Mouse (Mus musculus) midbrain, embryonic 16.5 days (tissue): Measurements from ENCODE around the gene Olfr996. TPM values are rescaled to one million over a fixed set of nuclear protein-coding genes. Genes with fewer than 3 reads are reported as not detected.
"Not testable (repeated sequence)": the region's sequence is repeated elsewhere in the genome, so short reads cannot be mapped to it uniquely, and the experiment has no call there.

Source experiments
- ATAC-seq: fragments of 200-750 bp; cut with Nextera tagmentation; 2 replicates; pipeline ENCODE4 v1.8.0; 2017; ENCODE audit warnings: moderate TSS enrichment
- H3K27ac ChIP-seq: fragments of 300-500 bp; sonication (generic); 2 replicates; pipeline ENCODE4 v1.5.1; 2014; ENCODE audit warnings: mild to moderate bottlenecking, low read length, mixed read lengths
- H3K27me3 ChIP-seq: fragments of 300-500 bp; sonication (generic); 2 replicates; pipeline ENCODE4 v1.6.1; 2014; ENCODE audit warnings: low read depth, low read length, mixed read lengths; ENCODE audit not compliant: control insufficient read depth, insufficient read depth
- H3K36me3 ChIP-seq: fragments of 300-500 bp; sonication (generic); 2 replicates; pipeline ENCODE4 v1.6.1; 2014; ENCODE audit warnings: mild to moderate bottlenecking, low read length, moderate library complexity, mixed read lengths; ENCODE audit not compliant: control insufficient read depth, insufficient read depth
- H3K4me1 ChIP-seq: fragments of 300-500 bp; sonication (generic); 2 replicates; pipeline ENCODE4 v1.6.1; 2014; ENCODE audit warnings: mild to moderate bottlenecking, low read length, mixed read lengths; ENCODE audit not compliant: control insufficient read depth, insufficient read depth
- H3K4me2 ChIP-seq: fragments of 300-500 bp; sonication (generic); 2 replicates; pipeline ENCODE4 v1.6.1; 2014; ENCODE audit warnings: mild to moderate bottlenecking, low read length, mixed read lengths
- H3K4me3 ChIP-seq: fragments of 300-500 bp; sonication (generic); 2 replicates; pipeline ENCODE4 v1.5.1; 2014; ENCODE audit warnings: low read depth, mild to moderate bottlenecking, low read length, moderate library complexity, mixed read lengths
- H3K9ac ChIP-seq: fragments of 300-500 bp; sonication (generic); 2 replicates; pipeline ENCODE4 v1.6.1; 2014; ENCODE audit warnings: low read depth, low read length, mixed read lengths
- H3K9me3 ChIP-seq: fragments of 300-500 bp; sonication (generic); replicated peaks from 2 replicates; pipeline ENCODE4 v1.6.1; 2014; ENCODE audit warnings: mild to moderate bottlenecking, low read length, mixed read lengths; ENCODE audit not compliant: control insufficient read depth, poor library complexity, severe bottlenecking
- WGBS: fragments of 180-500 bp; shearing (Covaris S2); extraction: QIAGEN DNeasy Blood & Tissue Kit; methylation state at CpG from one replicate; pipeline ENCODE4 v1.1.7; 2014; 5-methylcytosine and 5-hydroxymethylcytosine counted together
- polyA plus RNA-seq: library from polyadenylated mRNA; unstranded; fragments of >200 nt; fragmentation: Nextera tagmentation; extraction: Ambion mirVana; gene quantifications from 2 replicates; pipeline ENCODE4 v1.2.1, GENCODE M21; 2015

Olfr996 gene
- not detected in 2 replicates for polyA plus RNA-seq

DNA sequence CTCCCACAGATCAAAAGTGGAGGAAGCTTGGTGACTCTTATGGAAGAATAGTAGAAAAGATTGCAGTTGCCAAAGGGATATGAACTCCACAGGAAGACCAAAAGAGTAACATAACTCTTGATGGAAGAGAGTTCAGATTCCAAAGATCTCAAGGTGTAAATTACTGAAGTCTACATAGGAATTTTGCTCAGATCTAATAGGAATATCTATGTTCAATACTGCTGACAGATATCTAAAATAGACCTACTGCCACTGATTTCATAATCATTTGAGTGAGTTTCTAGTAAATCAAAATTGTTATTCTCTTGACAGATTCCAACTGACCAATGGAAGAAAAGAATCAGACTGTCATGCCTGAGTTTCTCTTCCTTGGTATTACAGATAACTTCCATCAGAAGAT is at the start of gene Olfr996:
Gene Olfr996 (plus strand): TSS at position 301 of the 400 bp plus-strand sequence.
- H3K9me3 ChIP-seq, result no peaks in the 10 kb centered on the region
- no peaks in the 10 kb centered on the region for H3K27me3 ChIP-seq
- no peak for ATAC-seq
- H3K4me2 ChIP-seq, result no peak within 1 kb of the TSS
- no peaks in the 10 kb centered on the region for H3K36me3 ChIP-seq
- H3K9ac ChIP-seq, result no peak within 1 kb of the TSS
- H3K4me3 ChIP-seq, result no peak within 1 kb of the TSS
- no peaks in the 10 kb centered on the region for H3K4me1 ChIP-seq
- no peak within 1 kb of the TSS for H3K27ac ChIP-seq

DNA sequence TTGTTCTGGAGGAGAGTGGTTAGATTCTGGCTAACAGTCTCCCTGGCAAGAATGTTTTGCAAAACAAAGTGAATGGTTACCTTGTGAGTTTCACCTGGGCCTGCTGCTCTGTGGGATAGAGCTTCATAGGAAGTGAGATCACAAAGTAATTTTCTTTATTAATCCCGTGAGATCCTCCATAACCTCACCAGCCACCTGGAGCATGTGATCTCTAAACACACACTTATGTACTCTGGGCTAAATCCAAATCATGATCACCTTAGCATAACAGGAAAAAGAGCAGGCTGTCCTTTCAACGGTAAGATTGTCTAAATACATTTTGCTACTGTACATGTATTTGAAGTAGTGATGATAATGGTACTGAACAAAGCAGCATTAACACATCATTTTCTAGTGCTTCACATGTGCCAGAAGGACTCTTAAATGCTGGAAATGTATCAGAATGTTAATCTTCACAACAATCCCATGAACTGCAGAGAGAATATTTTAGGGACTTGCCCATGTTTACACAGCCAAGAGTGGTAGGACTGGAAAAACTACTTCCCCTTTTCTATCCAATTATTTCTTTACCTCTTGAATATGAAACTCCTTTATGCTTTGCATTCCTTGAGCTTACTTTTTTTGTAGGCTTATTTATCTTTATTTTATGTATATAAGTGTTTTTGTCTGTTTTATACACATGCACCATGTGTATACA is 46.8 kb upstream of the Olfr996 start:
- no peaks in the 10 kb centered on the region for H3K4me1 ChIP-seq
- H3K36me3 ChIP-seq, result no peaks in the 10 kb centered on the region
- H3K4me3 ChIP-seq, result no peak overlapping the region
- ATAC-seq, result no peak
- no peaks in the 10 kb centered on the region for H3K27me3 ChIP-seq
- H3K27ac ChIP-seq, result no peak overlapping the region
- no peak overlapping the region for H3K4me2 ChIP-seq
- no peak overlapping the region for H3K9ac ChIP-seq
- WGBS, result 90% methylated on average over 2 of the region's 2 CpGs
- H3K9me3 ChIP-seq, result no peaks in the 10 kb centered on the region

DNA sequence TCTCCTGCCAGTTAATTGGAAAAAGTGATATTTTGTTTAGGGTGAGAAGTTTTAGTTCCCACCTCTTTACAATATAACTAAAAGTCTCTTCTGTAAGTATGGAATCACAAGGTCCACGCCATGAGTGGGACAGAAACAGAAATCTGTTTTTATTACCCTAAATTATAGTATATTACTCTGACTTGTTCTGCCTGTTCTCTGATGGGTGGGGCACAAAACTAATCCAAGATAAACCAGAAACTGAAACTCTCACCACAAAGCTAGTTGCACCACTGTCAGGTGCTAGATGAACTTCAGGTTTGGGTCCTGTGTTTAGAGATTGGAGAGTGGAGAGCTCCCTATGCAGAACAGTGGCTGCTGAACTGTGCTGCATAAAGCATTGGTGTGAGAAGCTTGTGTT is 45.1 kb upstream of the Olfr996 start:
- Histone ChIP-seq H3K9me3 (no peaks in the 10 kb centered on the region), H3K9ac (no peak overlapping the region), H3K27me3 (no peaks in the 10 kb centered on the region), H3K4me2 (no peak overlapping the region), H3K4me3 (no peak overlapping the region), H3K4me1 (no peaks in the 10 kb centered on the region), H3K36me3 (no peaks in the 10 kb centered on the region), H3K27ac (no peak overlapping the region)
- 95% methylated on average over 1 of the region's 1 CpGs for WGBS
- no peak for ATAC-seq

DNA sequence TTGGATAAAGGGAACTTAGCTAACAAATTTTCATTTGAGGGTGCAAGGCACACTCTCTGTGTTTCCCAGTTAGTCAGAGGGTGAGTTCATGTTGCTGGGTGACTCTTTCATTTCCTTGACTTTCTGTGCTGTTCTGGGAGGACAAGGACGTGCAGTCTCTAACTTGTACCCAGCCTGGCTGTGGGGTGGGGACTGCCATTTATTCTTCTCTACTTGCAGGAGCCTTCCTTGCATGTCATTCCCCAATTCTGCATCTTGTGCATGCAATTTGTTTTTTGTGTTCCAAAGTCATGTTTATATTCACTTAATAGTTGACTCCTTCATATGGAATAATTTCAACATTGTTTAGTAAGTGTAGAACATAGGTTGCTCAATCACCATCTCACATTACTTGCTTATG is 24.2 kb upstream of the Olfr996 start:
- H3K36me3 ChIP-seq, result no peaks in the 10 kb centered on the region
- no peak overlapping the region for H3K4me2 ChIP-seq
- ATAC-seq, result no peak
- H3K9ac ChIP-seq, result no peak overlapping the region
- no peaks in the 10 kb centered on the region for H3K4me1 ChIP-seq
- H3K27me3 ChIP-seq, result no peaks in the 10 kb centered on the region
- no peak overlapping the region for H3K4me3 ChIP-seq
- no peaks in the 10 kb centered on the region for H3K9me3 ChIP-seq
- no peak overlapping the region for H3K27ac ChIP-seq
- 70% methylated on average over 1 of the region's 1 CpGs for WGBS

DNA sequence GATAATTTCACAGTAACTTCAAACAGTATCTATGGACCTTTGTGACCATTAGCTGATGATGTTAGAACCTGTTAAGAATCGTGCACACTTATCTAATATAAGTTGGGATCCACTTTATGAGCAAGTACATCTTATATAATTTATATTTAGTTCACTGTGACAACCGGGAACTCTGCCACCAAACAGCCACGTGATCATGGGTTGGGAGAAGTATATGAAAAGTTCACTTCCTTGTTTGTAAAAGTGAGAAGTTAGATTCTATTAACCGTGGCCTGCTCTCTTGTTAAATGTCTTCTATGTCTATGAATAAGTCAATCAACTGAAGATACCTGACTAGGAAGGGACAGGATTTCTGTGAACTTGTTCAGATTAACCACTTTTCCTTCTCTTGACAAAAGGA is 18.8 kb upstream of the Olfr996 start:
- no peak overlapping the region for H3K9ac ChIP-seq
- no peaks in the 10 kb centered on the region for H3K27me3 ChIP-seq
- no peaks in the 10 kb centered on the region for H3K4me1 ChIP-seq
- no peak overlapping the region for H3K4me3 ChIP-seq
- no peak for ATAC-seq
- no peaks in the 10 kb centered on the region for H3K9me3 ChIP-seq
- no peak overlapping the region for H3K27ac ChIP-seq
- H3K36me3 ChIP-seq, result no peaks in the 10 kb centered on the region
- WGBS, result 73% methylated on average over 4 of the region's 4 CpGs
- no peak overlapping the region for H3K4me2 ChIP-seq

DNA sequence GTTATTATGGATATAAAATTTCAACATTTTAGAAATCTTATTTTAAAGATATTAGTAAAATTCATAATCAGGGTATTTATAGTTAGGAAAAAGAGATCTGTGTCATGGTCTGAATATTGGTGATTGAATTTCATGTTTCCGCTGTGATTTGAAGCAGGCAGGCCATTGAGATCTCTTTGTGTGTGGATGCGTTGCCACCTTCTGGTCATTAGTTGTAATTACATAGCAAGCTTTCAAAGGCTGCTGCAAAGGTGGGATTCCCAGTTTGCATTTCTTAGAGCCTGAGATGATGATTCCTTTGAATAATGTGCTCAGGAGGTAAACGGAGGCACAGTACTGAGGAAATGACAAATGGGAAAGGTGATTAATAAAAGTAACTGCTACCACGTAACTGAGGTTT is 17.8 kb upstream of the Olfr996 start:
- WGBS, result 23% methylated on average over 4 of the region's 4 CpGs
- Histone ChIP-seq H3K9me3 (no peaks in the 10 kb centered on the region), H3K9ac (no peak overlapping the region)

DNA sequence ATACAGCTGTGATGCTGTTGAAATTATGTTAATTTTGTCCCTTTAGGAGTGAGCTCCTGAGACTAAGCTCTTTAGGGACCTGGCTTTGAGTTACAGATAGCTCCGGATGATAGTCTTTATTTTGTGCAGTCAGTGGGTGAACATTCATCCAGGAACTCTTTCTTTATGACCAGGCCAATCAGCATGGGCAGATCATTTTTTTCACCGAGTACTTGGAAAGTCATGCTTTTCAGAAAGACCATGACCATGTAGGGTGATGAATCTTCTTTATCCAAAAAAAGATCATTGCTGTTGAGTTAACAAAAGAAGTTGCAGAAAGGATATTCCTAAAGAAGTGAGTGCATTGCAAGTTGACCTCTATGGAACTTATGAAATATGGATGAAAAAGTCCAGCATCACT is 9.6 kb downstream of the Olfr996 start, which contains the start of gene Olfr998:
Gene Olfr998 (plus strand): TSS at position 301 of the 400 bp plus-strand sequence.
- ATAC-seq, H3K27me3 ChIP-seq, H3K4me3 ChIP-seq, H3K9ac ChIP-seq, H3K27ac ChIP-seq, H3K4me1 ChIP-seq, H3K4me2 ChIP-seq, H3K36me3 ChIP-seq, H3K9me3 ChIP-seq: not testable (repeated sequence)
- WGBS, result 65% methylated on average over 2 of the region's 2 CpGs

More for the DNA sequence above, 17.8 kb upstream of the Olfr996 start:
- Histone ChIP-seq H3K4me1 (no peaks in the 10 kb centered on the region), H3K4me3 (no peak overlapping the region), H3K27me3 (no peaks in the 10 kb centered on the region), H3K27ac (no peak overlapping the region), H3K36me3 (no peaks in the 10 kb centered on the region), H3K4me2 (no peak overlapping the region)
- peak; percentile 82 for ATAC-seq

DNA sequence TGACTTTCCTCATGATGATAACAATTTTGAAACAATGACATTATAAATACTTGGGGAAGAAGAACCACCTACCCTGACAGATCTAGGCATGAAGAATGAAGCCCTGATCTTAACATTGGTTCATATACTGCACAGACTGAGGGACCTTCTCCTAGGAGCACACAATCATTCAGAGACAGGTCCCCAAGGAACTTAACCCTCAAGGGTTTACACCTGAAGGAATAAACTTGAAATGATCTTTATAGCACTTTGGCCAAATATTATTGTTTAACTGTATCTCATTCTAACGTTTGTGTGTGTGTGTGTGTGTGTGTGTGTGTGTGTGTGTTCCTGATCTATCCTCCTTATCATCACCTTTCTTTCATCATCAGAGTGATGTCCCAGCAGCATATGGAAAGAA is 32.8 kb downstream of the Olfr996 start, which contains the start of gene Olfr1000:
Gene Olfr1000 (minus strand): TSS at position 101 of the 400 bp plus-strand sequence.
- ATAC-seq, result no peak
- no peak within 1 kb of the TSS for H3K27ac ChIP-seq
- H3K4me2 ChIP-seq, result no peak within 1 kb of the TSS
- no peak within 1 kb of the TSS for H3K4me3 ChIP-seq
- WGBS, result 84% methylated on average over 1 of the region's 1 CpGs
- H3K9me3 ChIP-seq, result no peaks in the 10 kb centered on the region
- H3K27me3 ChIP-seq, result no peaks in the 10 kb centered on the region
- H3K36me3 ChIP-seq, result no peaks in the 10 kb centered on the region
- no peaks in the 10 kb centered on the region for H3K4me1 ChIP-seq
- no peak within 1 kb of the TSS for H3K9ac ChIP-seq
